Mouse (Mus musculus): ENCODE data around the gene Palm2. TPM values are rescaled to one million over a fixed set of nuclear protein-coding genes. Genes with fewer than 3 reads are reported as not detected.
A peak's percentile ranks its signal among the peaks of the same experiment; 100 is the strongest.

The Palm2 gene
- polyA plus RNA-seq, 2 experiments = 0.03 to 0.06 TPM

GRCm38 (mm10) chr4:57436286-57436685 is 2.2 kb downstream of the Palm2 start:
- WGBS (ENCODE audit: insufficient replicate concordance) = 54% methylated on average over 4 of the region's 4 CpGs
- Histone ChIP-seq H3K4me3 (ENCODE audit: insufficient read depth in 1 of 2, low read depth in 2 of 2, low read length in 2 of 2) (no peak overlapping the region), H3K27me3 (ENCODE audit: control insufficient read depth, insufficient read depth, low read length) (peaks cover 27% of the 10 kb centered on the region), H3K27ac (no peak overlapping the region), H3K9me3 (ENCODE audit: control insufficient read depth, low read length) (no peaks in the 10 kb centered on the region), H3K4me2 (ENCODE audit: low read depth) (no peak overlapping the region), H3K9ac (replicated peaks) (no peak overlapping the region), H3K4me1 (replicated peaks; ENCODE audit: control insufficient read depth in 2 of 2, insufficient read depth in 2 of 2, low read length in 1 of 2) (no peaks in the 10 kb centered on the region), H3K36me3 (replicated peaks; ENCODE audit: control insufficient read depth, insufficient read depth, low read depth) (no peaks in the 10 kb centered on the region)
- no peak for TF ChIP-seq CTCF (IDR thresholded peaks at IDR 0.05; ENCODE audit: low read depth)
- TF ChIP-seq EP300 (IDR thresholded peaks at IDR 0.05; ENCODE audit: low read depth) = no peak
- no peak for ATAC-seq (ENCODE audit: insufficient read depth)
- DNase-seq (ENCODE audit: low read depth in 3 of 3, low spot score in 3 of 3) = no peak

DNA sequence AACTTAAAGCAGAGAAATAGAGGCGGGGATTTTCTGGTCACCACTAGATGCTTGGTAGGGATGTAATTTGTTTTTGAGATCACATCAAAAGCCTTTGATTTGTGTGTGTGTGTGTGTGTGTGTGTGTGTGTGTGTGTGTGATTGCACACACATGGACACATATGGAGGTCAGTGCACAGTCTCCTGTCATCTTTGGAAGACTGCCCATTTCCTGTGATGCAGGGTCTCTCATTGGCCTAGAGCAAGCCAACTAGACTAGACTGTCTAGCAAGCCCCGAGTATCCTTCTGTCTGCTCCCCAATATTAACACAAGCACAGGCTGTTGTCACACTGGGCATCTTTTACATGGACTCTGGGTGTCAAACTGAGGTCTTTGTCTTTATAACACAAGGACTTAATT is 12.0 kb downstream of the Palm2 start:
- no peak overlapping the region for H3K4me2 ChIP-seq (ENCODE audit: low read depth)
- no peak overlapping the region for H3K4me3 ChIP-seq (ENCODE audit: insufficient read depth in 1 of 2, low read depth in 2 of 2, low read length in 2 of 2)
- no peaks in the 10 kb centered on the region for H3K36me3 ChIP-seq (replicated peaks; ENCODE audit: control insufficient read depth, insufficient read depth, low read depth)
- H3K9ac ChIP-seq (replicated peaks) = no peak overlapping the region
- no peaks in the 10 kb centered on the region for H3K9me3 ChIP-seq (ENCODE audit: control insufficient read depth, low read length)
- no peak for TF ChIP-seq CTCF (IDR thresholded peaks at IDR 0.05; ENCODE audit: low read depth)
- TF ChIP-seq EP300 (IDR thresholded peaks at IDR 0.05; ENCODE audit: low read depth) = no peak
- H3K27ac ChIP-seq = no peak overlapping the region
- H3K4me1 ChIP-seq (replicated peaks; ENCODE audit: control insufficient read depth in 2 of 2, insufficient read depth in 2 of 2, low read length in 1 of 2) = no peaks in the 10 kb centered on the region
- 44% methylated on average over 2 of the region's 2 CpGs for WGBS (ENCODE audit: insufficient replicate concordance)
- DNase-seq (ENCODE audit: low read depth in 3 of 3, low spot score in 3 of 3) = no peak
- H3K27me3 ChIP-seq (ENCODE audit: control insufficient read depth, insufficient read depth, low read length) = no peaks in the 10 kb centered on the region
- no peak for ATAC-seq (ENCODE audit: insufficient read depth)

- H3K27ac ChIP-seq = no peak overlapping the region
- no peak overlapping the region for H3K4me2 ChIP-seq (ENCODE audit: low read depth)
- DNase-seq (ENCODE audit: low read depth in 3 of 3, low spot score in 3 of 3) (no peak), ATAC-seq (ENCODE audit: insufficient read depth) (no peak)
- no peak overlapping the region for H3K4me3 ChIP-seq (ENCODE audit: insufficient read depth in 1 of 2, low read depth in 2 of 2, low read length in 2 of 2)
- no peaks in the 10 kb centered on the region for H3K27me3 ChIP-seq (ENCODE audit: control insufficient read depth, insufficient read depth, low read length)
- no peak for TF ChIP-seq CTCF (IDR thresholded peaks at IDR 0.05; ENCODE audit: low read depth)
- no peak for TF ChIP-seq EP300 (IDR thresholded peaks at IDR 0.05; ENCODE audit: low read depth)
- no peak overlapping the region for H3K9ac ChIP-seq (replicated peaks)
- H3K9me3 ChIP-seq (ENCODE audit: control insufficient read depth, low read length) = no peaks in the 10 kb centered on the region
- 54% methylated on average over 4 of the region's 4 CpGs for WGBS (ENCODE audit: insufficient replicate concordance)
- no peaks in the 10 kb centered on the region for H3K36me3 ChIP-seq (replicated peaks; ENCODE audit: control insufficient read depth, insufficient read depth, low read depth)
- H3K4me1 ChIP-seq (replicated peaks; ENCODE audit: control insufficient read depth in 2 of 2, insufficient read depth in 2 of 2, low read length in 1 of 2) = no peaks in the 10 kb centered on the region
Measured at GRCm38 (mm10) chr4:57446854-57447444, 12.9 kb downstream of the Palm2 start.

- peak in 1 of 3 experiments; percentile 2 for DNase-seq (ENCODE audit: low read depth in 3 of 3, low spot score in 3 of 3)
- H3K9ac ChIP-seq (replicated peaks) = no peak overlapping the region
- no peak for ATAC-seq (ENCODE audit: insufficient read depth)
- TF ChIP-seq CTCF (IDR thresholded peaks at IDR 0.05; ENCODE audit: low read depth) (peak; percentile 50), EP300 (IDR thresholded peaks at IDR 0.05; ENCODE audit: low read depth) (no peak)
- no peaks in the 10 kb centered on the region for H3K36me3 ChIP-seq (replicated peaks; ENCODE audit: control insufficient read depth, insufficient read depth, low read depth)
- no peak overlapping the region for H3K4me3 ChIP-seq (ENCODE audit: insufficient read depth in 1 of 2, low read depth in 2 of 2, low read length in 2 of 2)
- no peak overlapping the region for H3K27ac ChIP-seq
- H3K4me1 ChIP-seq (replicated peaks; ENCODE audit: control insufficient read depth in 2 of 2, insufficient read depth in 2 of 2, low read length in 1 of 2) = no peaks in the 10 kb centered on the region
- 28% methylated on average over 3 of the region's 3 CpGs for WGBS (ENCODE audit: insufficient replicate concordance)
- H3K9me3 ChIP-seq (ENCODE audit: control insufficient read depth, low read length) = no peaks in the 10 kb centered on the region
- no peaks in the 10 kb centered on the region for H3K27me3 ChIP-seq (ENCODE audit: control insufficient read depth, insufficient read depth, low read length)
- H3K4me2 ChIP-seq (ENCODE audit: low read depth) = no peak overlapping the region
Measured at GRCm38 (mm10) chr4:57451896-57452295, 17.8 kb downstream of the Palm2 start.

DNA sequence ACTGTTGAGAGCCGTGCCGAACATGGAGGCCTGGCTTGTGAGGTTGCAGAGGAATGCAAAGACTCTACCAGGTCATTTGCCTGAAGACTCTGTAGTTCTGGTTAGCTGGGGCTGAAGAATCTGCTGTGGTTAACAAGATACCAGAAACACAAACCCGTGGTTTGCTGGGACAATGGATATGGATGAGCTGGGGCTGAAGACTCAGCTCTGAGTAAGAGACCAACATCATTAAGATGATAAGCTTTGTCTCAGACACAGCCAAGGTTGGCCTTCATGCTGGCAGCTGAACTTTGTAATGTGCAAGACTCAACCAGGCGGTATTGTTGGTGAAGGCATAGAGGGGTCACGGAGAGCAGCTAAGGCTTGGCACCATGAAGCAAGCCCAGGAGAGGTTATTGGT is 18.6 kb downstream of the Palm2 start:
- DNase-seq (ENCODE audit: low read depth in 3 of 3, low spot score in 3 of 3) (no peak), ATAC-seq (ENCODE audit: insufficient read depth) (no peak)
- no peak overlapping the region for H3K9ac ChIP-seq (replicated peaks)
- TF ChIP-seq CTCF (IDR thresholded peaks at IDR 0.05; ENCODE audit: low read depth) (no peak), EP300 (IDR thresholded peaks at IDR 0.05; ENCODE audit: low read depth) (no peak)
- H3K4me1 ChIP-seq (replicated peaks; ENCODE audit: control insufficient read depth in 2 of 2, insufficient read depth in 2 of 2, low read length in 1 of 2) = no peaks in the 10 kb centered on the region
- H3K4me2 ChIP-seq (ENCODE audit: low read depth) = no peak overlapping the region
- H3K27me3 ChIP-seq (ENCODE audit: control insufficient read depth, insufficient read depth, low read length) = no peaks in the 10 kb centered on the region
- no peaks in the 10 kb centered on the region for H3K36me3 ChIP-seq (replicated peaks; ENCODE audit: control insufficient read depth, insufficient read depth, low read depth)
- no peak overlapping the region for H3K4me3 ChIP-seq (ENCODE audit: insufficient read depth in 1 of 2, low read depth in 2 of 2, low read length in 2 of 2)
- no peaks in the 10 kb centered on the region for H3K9me3 ChIP-seq (ENCODE audit: control insufficient read depth, low read length)
- 63% methylated on average over 5 of the region's 5 CpGs for WGBS (ENCODE audit: insufficient replicate concordance)
- no peak overlapping the region for H3K27ac ChIP-seq

Measured in liver, embryonic 14.5 days (tissue).